Mouse (Mus musculus) right cerebral cortex, adult 2 months (tissue): Measurements from ENCODE around the gene Zzz3.
"Not testable (repeated sequence)": the region's sequence is repeated elsewhere in the genome, so short reads cannot be mapped to it uniquely, and the experiment has no call there.

Source experiments
- DNase-seq, 2 experiments: peaks; one replicate each; pipeline ENCODE4 v3.0.0; 2021 to 2022; ENCODE audit warnings: low spot score in 2 of 2

The Zzz3 gene

DNA sequence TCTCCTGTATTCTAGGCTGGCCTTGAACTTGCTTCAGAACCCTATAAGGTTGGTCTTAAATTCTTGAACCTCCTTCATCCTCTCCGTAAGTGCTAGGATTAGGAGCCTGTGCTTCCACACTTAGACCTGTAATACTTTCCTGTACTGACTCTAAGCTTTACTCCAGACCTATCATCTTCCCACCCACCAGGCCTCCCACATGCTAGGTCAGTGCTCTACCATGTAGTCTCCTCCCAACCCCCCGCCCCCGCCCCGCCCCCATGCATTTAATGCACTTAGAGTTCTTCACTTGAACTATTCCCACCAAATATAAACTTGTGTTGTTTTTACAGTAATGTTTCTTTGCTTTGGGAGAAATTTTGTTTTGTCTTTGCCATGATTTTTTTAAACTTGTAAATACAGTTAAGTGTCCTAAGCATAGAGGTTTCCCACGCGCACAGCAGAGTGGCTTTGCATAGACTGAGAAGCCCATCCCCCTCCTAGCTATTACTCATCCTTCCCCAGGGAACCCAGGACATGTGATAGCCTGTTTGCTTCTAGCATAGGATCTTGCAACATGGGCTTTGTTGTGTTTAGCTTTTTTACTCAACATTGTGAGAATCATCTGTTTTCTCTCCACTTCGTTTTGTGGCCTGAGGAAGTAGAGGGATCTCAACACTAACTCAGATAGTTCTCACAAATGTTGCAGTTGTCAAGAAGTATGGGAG, 6.8 kb downstream of the Zzz3 start:
- no peak for DNase-seq

DNA sequence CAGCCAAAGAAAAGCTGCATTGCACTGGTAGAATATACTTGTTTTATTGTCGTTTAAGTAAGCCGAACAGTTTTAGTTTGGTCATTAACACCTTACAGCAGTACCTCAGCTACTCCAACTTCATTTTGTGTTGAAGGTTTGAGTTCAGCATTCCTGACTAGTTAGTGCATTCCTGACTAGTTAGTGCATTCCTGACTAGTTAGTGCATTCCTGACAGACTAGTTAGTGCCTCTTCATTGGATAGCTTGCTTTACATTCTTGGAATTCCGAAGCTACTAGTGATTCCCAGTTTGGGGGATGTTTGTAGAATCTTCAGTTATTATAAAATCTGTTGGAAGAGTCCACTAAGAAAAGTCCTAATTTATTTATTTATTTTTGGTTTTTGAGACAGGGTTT, 7.4 kb downstream of the Zzz3 start:
- DNase-seq = no peak

DNA sequence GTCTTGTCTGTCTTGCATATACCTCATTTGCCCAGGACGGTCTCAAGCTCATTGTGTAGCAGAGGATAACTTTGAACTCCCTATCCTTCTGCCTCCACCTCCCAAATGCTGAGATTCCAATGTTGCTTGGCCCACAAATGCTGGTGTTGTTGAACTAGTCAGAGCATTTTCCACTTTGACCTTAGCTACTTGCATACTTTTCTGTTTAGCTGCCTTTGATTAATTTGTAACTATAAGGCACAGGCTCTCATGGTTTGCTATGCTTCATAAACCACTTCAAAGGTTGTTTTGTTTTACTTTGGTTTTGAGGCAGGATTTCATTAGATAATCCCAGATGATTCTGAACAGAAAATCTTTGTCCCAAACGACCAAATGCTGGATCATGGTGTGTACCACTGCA, 8.6 kb downstream of the Zzz3 start:
- DNase-seq = no peak

DNA sequence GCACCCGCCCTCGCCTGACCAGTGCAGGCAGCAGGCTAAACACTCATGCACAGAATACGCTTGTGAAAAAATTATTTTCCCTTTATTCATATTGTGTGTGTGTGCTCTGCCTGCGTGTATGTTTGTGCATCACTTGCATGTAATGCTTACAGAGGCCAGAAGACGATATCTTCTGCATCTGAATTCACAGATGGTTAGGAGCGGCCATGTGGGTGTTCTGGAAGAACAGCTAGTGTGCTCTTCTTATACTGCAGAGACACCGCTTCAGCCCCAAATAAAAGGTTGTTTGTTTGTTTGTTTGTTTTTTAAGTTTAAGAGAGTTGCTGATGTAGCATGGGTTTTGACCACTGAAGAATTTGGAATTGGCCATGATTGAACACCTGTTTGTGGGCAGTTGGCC, 10.1 kb downstream of the Zzz3 start:
- DNase-seq = peak in 1 of 2 experiments; percentile 32

DNA sequence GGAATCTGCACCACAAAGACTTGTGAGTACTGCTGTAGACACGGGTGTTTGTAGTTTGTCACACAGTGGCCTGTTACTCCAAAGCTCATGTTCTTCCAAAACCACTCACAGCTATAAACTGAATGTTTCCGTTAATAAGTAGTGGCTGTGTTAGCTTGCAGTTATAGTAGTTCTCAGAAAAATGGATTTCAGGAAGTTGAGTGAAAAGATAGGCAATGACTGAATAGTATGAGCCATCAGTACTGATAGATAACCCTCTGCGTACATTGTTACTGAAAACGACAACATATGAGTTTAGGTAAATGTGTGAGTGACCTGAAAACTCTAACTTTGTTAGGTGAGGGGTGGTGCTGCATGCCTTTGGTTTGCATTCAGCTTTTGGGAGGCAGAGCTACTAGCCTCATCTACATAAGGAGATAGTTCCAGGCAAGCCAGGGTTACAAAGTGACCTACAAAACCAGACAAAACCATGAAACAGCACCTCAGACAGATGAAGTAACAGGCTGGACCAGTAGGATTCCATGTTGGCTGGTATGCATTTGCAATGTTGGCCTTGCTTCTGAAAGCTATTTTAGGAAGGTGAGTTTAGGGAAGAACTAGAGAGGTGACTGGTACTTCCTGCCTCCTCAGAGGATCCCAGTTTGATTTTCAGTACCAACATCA, 10.8 kb downstream of the Zzz3 start:
- DNase-seq = no peak

DNA sequence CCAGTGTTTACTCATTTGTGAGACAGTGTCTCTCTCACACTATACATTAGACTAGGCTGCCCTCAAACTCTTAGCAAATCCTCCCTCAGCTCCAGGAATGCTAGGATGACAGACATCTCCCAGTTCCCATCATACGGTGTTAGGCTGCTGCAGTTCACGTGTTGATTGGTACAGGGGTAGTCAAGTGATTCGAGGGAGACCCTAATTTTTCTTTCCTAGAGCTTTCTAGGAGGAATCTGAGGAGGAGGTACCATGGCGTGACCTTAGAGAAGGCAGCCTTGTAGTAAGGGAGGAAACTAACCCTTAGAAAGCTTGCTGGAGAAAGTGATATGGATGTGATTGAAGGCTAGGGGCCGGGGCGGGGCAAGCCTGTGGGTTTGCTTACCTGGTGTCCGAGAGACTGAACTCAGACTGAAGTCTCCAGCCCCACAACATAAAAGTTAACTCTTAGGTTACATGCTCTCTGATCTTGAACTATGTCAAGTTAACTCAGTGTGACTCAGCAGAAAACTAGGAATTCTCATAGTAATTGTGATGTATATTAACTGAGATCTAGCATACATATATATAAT, 15.8 kb downstream of the Zzz3 start:
- no peak for DNase-seq

DNA sequence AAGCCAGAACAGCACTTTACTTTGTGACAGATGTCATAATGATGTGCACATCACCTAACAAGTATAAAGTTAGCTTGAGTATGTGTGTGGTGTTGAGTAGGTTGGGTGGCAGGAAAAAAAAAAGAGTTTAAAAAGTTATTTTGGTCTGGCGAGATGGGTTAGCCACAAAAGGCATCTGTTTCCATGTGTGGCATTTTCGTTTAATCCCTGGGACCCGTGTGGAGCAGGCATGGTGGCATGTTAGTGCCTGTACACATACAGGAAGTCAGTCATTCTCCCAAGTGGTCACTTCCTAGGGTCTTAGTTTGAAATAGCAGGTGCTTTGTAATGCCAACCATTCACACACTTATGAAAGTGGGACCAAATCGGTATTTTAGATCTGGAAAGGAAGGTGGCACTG, 17.1 kb downstream of the Zzz3 start:
- no peak for DNase-seq

DNA sequence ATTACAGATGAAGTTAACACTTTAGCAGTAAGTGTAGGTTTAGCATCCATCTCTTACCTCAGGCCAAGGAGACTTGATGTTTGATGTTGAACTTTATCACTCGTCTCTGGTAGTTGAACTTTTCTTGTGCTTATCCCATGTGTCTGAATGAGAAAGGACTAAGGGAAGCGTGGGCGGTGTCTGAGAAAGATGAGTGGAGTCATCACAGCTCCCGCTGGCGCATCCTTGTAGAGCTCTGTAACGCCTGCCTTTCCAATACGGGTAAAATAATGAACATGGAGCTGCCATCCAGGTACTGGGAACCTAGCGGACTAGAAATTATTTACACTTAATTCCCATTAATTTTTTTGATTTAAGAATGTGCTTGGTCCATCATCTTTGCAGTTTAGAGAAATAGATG, 33.7 kb downstream of the Zzz3 start:
- DNase-seq = peak; percentile 34 to 36

DNA sequence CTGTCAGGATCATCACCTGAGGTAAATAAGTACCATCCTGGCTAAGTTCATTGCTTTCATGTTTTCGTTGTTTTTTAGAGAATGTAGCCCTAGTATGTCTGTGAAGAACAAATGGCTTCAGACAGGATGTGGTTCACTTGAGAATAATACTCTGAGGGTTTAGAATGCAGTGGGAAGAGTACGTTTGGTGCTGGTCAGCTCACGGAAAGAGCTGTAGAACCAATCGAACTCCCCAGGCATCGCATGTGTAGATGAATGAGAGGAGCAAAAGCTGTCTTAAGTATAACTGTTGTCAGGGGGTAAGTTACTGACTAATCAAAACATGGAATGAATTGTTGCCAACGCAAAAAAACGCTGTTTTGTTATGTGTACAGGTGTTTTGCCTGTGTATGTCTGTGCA, 37.4 kb downstream of the Zzz3 start:
- no peak for DNase-seq

DNA sequence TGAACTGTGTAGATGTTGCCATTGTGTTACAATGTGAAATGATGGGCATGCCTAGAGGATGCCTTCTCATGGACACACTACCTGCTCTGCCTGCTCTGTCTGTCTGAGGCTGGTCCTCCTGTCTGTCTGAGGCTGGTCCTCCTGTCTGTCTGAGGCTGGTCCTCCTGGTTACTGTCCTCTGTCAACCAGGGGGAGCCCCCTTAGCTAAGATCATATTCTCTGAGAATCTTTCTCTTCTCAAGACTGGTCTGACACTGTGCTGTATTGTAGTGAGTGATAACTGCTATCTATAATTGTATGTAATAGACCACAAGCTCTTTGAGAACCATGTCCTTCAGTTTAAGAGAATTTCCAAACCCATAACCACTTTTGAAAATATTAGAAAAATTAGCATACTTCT, 40.3 kb downstream of the Zzz3 start:
- no peak for DNase-seq

DNA sequence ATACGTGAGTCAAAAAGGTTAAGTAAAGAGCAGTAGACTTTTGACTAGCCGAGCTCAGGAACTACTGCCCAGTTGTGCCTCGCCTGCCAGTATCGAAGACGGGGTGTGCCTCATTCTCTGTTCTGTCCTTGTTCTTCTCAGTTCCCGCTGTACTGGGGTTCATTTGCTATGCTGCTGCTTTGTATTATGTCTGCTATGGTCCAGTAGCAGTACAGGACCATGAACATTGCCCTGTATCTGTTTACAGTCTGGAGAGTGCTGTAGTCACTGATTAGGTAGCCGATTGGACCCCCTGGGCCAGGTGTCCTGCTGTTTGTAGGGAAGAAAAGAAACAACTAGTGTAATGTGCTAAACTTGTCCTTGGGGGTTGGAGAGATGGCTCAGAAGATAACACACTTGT, 42.8 kb downstream of the Zzz3 start:
- DNase-seq = no peak

DNA sequence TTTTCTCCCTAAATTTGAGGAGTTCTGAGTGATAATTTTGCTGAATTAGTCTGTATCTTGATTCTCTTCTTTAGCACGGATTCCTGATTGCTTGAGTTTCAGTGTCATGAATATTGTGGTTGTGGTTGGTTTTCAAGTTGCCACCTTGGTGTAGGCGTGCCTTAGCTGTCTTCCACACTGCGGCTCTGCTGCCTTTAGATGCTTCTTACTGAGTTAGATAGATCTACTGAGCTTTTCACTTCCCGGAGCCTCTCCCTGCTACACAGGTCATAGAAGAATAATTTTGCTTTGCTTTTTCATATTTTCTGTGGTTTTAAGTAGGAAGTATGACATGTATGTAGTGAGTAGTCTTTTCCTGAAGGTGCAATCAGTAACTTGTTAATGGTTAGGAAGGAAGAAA, 47.5 kb downstream of the Zzz3 start:
- DNase-seq = no peak

DNA sequence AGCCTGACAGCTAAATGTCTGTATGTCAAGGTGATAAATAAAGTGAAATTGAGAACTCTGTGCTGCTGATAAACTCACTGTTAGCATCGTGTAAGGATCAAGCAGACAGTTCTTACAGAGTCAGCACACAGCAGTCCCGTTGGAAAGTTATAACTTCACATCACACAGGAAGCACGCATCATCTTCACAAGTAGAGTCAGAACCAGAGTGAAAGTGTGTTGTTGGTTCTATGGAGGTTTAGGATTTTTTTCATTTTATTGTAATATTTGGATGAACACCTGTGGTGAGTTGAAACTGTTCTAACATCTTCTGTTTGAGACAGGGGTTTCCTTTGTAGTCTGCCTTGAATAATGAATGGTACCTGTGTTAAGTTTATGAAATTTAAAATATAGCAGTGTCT, 48.8 kb downstream of the Zzz3 start:
- no peak for DNase-seq

DNA sequence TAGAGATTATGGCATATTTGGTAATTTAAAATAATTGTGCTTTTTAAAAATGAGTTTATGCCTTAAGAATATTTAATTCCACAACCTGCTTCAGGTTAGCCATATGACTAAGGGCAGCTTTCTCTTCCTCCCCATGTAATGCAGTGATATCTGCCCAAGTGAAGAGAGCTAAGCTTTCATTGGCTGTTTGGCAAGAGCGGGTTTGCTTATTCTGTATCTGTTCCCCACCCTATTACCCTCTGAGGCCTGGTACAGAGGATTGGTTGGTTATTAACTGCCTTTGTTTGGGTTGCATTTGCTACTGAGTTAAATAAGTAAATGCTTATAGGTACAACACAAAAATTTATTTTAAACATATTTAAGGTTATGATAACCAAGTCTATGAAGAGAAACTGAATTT, 51.7 kb downstream of the Zzz3 start:
- DNase-seq = no peak

DNA sequence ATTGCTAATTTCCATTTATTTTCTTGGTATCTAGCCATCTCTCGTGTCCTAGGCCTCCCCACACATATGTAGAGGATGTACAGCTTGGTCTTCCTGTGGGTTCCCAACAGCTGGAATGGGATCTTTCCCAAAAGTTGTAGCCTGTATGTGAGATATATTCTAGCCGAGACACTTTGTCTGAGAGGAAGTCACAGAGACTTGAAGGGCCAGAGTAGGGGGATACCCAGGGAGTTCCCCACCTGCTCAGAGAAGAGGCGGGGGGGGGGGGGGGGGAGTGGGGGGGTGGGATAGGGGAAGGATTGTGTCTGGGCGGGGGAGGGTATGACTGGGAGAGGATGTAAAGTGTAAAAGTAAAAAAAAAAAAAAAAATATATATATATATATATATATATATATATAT, 57.9 kb downstream of the Zzz3 start:
- no peak for DNase-seq

DNA sequence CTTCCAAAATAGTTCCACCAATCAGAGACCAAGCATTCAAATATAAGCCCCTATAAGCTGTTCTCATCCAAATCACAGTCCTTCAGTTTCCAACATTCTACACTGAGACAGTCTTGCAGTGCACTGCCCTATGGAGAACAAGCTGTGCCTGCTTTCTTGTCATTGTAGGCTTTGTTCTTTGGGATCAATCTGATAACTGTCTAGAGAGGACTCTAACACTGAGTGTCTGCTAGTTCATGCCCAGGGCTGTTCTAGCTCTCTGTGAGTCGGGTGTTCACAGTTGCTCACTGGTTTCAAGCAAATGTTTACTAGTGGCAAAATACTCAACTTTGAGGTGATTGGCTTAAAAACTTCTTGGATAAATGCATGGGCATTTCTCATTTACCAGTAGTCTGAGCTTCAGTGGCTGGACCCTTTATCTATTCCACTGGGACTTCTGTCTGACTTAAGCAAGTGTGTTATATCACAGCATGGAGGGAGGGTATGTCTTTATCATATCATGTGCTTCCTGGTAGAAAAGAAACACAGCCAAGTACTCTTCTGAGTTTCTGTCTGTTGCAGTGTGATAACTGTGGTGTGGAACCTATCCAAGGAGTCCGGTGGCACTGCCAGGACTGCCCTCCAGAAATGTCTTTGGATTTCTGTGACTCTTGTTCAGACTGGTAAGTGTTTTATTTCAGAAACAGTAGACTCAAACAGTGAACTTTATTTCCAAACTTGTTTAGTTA, 62.2 kb downstream of the Zzz3 start:
- DNase-seq = no peak

DNA sequence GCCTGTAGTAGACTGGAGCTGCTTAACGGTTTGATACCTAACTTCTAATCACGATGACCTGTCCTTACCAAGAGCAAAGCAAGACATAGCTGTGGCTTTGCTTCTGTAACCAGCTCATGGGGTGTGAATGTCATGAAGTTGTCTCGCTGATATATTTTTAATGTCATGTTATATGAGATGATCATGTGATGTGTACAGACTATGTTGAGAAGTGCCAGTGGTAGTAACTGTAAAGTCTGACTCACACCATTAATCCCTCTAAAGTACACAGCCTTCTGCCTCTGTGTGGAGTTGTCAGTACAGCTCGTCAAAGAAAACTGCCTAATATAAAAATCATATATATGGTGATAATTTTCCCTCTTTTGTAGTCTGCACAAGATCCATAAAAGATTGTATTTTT, 63.6 kb downstream of the Zzz3 start:
- DNase-seq = not testable (repeated sequence)

DNA sequence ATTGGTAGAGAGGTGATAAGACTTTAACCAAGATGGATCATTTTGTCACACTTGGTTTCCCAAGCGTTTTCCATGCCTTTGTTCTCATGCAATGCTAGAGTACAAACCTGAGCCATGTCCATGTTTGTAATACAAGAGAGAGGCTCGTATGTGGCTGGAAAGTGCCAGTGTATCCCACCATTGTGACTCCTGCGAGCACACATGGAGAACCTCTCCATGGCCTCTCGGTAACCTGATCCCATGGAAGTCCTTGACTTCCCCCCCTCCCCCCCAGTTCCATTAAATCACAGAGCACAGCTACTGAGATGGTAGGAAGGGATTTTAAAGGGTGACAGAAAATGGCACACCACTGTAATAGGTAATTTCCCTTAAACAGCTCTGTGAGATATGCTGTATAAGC, 65.5 kb downstream of the Zzz3 start:
- no peak for DNase-seq

DNA sequence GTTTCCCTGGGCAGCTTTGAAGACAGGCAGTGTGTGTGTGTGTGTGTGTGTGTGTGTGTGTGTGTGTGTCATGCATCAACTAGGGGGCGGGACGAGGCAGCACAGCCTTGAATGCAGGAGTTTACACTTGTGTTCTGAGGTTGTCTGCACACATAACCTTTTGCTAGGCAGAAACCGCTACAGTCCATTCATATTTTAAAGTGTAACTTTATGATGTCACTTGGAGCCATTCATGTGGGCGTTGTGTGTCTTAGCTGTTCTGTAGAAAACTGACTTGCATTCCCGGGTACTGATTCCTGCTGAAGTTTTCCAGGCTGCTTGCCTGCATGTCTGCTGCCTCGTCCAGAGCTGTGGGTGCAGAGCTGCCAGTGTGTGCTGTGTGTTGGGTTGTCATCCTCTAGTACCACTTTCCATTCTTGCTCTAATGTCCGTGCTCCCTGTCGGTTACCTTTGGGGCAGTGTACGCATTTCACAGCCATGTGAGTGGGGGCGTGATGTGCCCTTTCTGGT, 66.8 kb downstream of the Zzz3 start:
- DNase-seq = peak; percentile 27 to 38

DNA sequence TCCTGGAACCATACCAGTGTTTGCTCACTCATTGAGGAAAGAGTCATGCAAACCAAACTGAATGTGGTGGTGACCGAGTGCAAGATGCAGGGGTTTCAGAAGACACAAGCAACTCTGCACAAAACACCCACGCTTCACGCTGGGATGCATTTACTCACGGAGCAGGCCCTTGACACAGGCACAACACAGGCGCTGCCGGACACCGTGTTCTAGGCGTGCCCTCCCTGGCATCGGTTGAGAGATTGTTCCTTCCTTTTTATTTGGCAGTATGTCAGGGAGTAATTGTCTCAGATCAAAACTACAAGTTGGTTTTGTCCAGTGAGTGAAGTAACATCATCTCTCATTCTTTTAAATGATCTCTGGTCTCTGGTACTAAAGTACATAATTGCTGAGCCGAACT, 67.6 kb downstream of the Zzz3 start:
- no peak for DNase-seq

DNA sequence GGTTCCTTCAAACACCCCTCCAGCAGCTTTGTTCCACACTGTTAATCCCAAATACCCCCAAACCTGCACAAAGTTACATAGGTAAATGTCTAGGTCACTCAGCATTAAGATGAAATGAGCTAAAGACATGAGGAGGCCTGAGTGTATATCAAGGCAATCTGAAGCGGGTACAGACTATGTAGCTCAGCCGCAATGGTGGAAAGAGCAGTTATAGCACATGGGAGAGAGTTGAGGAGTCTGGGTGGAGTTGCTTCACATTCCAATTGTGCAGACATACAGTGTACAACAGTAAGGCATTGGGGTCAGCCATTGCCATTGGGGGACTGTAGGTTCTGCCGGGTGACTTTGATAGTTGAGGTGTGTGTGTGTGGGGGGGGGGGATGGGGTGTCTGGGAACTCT, 69.2 kb downstream of the Zzz3 start:
- no peak for DNase-seq

DNA sequence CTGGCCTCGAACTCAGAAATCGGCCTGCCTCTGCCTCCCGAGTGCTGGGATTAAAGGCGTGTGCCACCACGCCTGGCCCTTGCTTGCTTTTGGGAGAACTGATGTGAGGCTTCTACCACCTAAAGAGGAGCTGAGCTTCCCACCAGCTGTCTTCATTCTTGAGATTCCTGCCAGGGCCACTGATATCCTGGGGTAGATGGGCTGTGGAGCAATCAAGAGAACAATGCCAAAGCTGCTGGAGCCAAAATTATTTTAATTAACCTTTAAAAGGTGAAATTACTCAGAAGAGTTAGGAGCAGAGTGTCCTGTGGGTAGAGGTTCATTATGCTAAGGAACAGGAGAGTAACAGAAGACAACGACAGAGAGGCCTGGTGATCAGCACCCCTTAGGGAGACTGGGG, 70.1 kb downstream of the Zzz3 start:
- no peak for DNase-seq

DNA sequence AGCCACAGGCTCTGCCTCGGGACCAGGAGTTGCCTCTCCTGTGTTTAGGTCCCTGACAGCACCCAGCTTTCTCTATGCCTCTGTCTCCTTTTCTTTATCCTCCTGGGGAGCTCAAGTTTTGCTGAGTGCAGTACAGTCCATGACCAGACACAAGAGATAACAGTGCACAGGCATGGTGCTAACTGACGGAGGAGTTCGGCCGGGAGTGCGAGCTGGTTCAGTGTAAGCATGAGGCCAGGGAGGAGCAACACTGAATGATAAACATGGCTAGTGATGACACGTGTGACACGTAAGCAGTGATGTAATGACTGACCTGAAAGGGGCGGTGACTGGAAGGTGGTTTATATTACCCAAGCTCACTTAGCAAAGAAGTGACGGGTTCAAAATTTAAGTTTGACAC, 71.6 kb downstream of the Zzz3 start:
- DNase-seq = no peak
